Mouse (Mus musculus): ENCODE results near the gene Reg4. TPM values are rescaled to one million over a fixed set of nuclear protein-coding genes. Genes with fewer than 3 reads are reported as not detected.

Gene Reg4
- polyA plus RNA-seq, 1 experiment from 2014 or later = not detected

DNA sequence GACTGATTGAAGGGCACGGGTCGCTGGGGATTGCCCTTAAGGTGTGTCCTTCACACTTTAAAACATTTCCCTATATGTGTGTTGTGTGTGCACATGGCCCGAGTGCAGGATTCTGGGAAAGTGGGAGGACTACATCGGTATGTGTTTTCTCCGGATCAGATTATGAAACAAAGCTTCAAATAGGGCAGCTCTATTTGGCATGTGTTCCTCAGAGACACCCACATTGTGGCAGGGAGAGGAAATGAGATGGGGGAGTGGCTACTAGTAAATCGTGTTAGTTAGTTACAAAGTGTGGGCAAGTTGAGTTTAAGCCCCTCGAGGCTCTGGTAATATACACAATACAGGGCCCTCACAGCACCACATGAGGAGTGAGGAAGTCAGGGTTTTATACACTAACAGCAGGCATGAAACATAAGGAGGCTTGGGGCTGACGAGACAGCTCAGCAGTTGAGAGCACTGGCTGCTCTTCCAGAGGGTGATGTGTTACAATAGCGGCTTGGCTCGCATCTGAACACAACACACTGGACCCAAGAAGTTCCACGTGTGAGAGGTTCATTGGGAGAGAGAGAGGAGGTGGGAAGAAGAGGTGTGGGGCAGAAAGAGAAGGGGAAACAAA, 28.0 kb downstream of the Reg4 start:
- 50% methylated on average over 11 of the region's 11 CpGs for WGBS (ENCODE audit: missing documents)
- H3K36me3 ChIP-seq (ENCODE audit: inconsistent target) = no peaks in the 10 kb centered on the region
- no peaks in the 10 kb centered on the region for H3K79me2 ChIP-seq (ENCODE audit: inconsistent target)
- H3K4me3 ChIP-seq (ENCODE audit: inconsistent target) = no peak overlapping the region
- H3K27ac ChIP-seq = no peak overlapping the region

DNA sequence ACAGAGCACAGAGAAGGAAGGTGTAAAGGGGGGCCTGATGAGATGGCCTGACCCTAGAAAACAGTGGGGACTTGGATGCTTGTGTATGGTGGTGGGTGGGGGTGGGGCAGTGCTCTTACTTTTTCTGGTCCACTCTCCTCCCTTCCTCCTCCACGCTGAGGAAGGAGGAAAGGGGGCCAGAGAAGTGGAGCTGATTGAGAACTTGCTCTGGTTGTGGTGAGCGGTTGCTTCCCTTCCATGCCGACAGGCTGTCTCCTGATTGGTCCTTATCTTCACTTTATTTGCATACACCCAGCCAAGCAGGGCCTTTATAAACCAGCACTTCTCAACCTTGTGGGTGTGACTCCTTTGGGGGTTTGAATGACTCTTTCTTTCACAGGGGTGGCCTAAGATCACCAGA, 32.1 kb downstream of the Reg4 start:
- no peaks in the 10 kb centered on the region for H3K36me3 ChIP-seq (ENCODE audit: inconsistent target)
- H3K27ac ChIP-seq = no peak overlapping the region
- 50% methylated on average over 3 of the region's 3 CpGs for WGBS (ENCODE audit: missing documents)
- H3K79me2 ChIP-seq (ENCODE audit: inconsistent target) = no peaks in the 10 kb centered on the region
- no peak overlapping the region for H3K4me3 ChIP-seq (ENCODE audit: inconsistent target)

DNA sequence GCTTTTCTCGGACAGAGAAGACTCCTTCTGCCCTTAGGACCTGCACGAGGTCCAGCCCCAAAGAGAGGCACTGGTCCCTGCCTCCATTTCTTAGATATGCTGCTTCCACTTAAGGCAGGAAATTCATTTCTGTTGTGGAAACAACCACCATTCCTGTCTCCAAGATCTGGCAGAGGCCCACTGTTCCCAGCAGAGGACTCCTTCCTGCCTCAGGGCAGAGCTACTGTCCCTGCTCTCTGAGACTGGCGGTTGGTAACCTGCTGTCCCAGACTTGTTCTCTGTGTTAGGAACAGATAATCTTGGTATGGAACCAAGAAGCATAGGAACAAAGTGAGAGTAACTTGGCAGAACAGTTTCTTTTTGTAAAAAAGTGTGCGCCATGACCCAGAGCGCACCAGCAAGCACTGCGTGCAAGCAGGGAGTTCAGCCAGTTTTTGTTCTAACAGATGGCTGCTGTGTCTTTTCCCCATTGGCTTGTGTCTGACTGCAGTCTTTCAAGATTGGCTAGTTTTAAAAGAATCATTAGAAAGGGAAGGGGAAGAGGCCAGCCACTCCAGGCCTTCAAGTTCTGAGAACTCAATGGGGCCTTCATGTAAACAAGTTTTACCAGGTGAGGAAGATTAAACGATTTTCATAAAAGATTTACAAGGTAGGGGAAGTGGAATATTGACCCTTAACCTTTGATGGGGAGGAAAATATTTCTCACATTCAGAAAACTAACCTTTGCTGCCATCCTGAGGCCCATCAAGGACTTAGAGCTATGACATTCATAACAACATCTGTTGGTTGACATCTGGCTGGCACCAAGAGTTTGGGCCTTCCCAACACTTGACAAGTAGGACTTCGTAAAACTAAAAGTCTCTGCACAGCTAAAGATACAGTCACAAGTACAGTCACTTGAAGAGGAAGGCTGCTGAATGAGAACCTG, 33.0 kb downstream of the Reg4 start:
- H3K36me3 ChIP-seq (ENCODE audit: inconsistent target) = no peaks in the 10 kb centered on the region
- WGBS (ENCODE audit: missing documents) = 87% methylated on average over 8 of the region's 8 CpGs
- H3K4me3 ChIP-seq (ENCODE audit: inconsistent target) = no peak overlapping the region
- no peak overlapping the region for H3K27ac ChIP-seq
- H3K79me2 ChIP-seq (ENCODE audit: inconsistent target) = no peaks in the 10 kb centered on the region

DNA sequence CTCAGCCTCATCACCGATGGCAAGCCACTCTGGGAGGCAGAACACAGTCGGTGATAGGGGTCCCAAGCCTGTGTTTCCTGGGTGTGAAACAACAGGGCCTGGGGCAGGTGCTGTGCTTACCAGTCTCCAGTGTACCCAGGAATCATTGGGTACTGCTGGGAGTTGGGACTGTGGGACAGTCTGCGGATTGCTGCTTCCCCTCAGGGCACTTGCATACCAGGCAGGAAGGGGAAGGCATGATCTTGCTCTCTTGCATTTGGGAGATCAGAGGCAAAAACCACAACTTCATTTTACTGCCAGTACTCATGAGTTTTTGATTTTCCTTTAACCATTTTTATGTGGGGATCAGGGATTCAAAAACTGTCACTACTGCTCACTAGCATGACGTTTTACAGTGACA, 36.8 kb downstream of the Reg4 start:
- Histone ChIP-seq H3K79me2 (ENCODE audit: inconsistent target) (no peaks in the 10 kb centered on the region), H3K36me3 (ENCODE audit: inconsistent target) (no peaks in the 10 kb centered on the region), H3K27ac (no peak overlapping the region), H3K4me3 (ENCODE audit: inconsistent target) (no peak overlapping the region)
- WGBS (ENCODE audit: missing documents) = 47% methylated on average over 4 of the region's 4 CpGs

DNA sequence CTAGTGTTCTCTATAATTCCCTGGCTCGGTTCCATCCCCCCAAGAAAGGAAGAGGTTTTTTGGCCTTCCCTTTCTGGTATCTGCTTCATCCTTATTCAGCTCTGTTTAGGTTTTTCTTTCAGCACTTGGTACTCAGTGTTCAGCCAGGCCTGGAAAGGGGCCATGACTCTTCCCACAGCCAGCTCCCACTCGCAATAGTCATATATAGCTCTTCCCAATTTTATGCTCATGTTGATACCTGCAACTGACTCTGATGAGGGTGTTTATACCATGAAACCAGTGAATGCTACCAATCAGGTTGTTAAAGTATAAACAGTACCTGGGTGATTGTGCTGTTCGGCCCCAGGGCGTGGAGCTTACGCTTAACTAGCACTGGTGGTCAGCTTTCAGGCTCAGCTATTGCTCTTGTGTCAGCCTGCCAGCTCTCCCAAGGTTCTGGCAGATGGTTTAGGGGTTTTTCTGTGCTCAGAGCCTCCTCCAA, 37.4 kb downstream of the Reg4 start:
- Histone ChIP-seq H3K36me3 (ENCODE audit: inconsistent target) (no peaks in the 10 kb centered on the region), H3K79me2 (ENCODE audit: inconsistent target) (no peaks in the 10 kb centered on the region), H3K4me3 (ENCODE audit: inconsistent target) (no peak overlapping the region), H3K27ac (no peak overlapping the region)
- 69% methylated on average over 5 of the region's 5 CpGs for WGBS (ENCODE audit: missing documents)

DNA sequence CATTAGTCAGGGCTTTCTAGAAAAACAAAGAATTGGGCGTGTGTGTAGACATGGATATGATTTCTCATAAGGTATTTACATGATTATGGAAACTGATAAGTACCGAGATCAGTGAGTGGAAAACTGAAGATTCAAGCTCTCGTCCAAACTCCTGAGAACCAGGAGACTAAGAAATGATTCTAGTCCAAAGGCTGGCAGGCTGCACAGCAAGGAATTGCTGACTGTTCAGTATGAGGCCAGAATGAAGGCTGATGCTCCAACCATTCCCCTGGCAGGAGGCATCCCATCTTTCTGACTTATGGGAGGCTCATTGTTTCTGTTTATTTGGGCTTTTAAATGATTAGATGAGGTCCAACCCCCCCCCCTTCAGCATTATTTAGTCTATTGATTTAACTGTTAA, 38.6 kb downstream of the Reg4 start:
- WGBS (ENCODE audit: missing documents) = 97% methylated on average over 3 of the region's 3 CpGs
- H3K27ac ChIP-seq = no peak overlapping the region
- H3K79me2 ChIP-seq (ENCODE audit: inconsistent target) = no peaks in the 10 kb centered on the region
- no peak overlapping the region for H3K4me3 ChIP-seq (ENCODE audit: inconsistent target)
- no peaks in the 10 kb centered on the region for H3K36me3 ChIP-seq (ENCODE audit: inconsistent target)

DNA sequence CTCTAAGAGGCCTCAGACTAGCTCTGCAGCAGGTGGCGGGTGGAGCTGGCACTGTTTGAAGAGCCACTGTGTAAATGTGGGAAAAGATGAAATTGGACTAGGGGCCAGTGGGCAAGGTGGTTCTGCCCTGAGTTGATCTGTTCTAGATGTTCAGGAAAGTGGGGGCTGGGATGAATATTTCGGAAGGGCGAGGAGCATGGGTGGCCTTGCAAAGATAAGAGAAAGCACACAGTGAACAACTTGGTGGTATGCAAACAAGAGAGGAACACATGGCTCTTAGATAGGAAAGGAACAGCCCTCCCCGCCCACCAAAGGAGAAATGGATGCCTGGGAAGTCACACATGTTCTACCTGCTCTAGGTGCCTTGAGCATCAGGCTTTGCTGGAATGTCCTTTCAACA, 39.5 kb downstream of the Reg4 start:
- no peak overlapping the region for H3K4me3 ChIP-seq (ENCODE audit: inconsistent target)
- H3K36me3 ChIP-seq (ENCODE audit: inconsistent target) = no peaks in the 10 kb centered on the region
- no peaks in the 10 kb centered on the region for H3K79me2 ChIP-seq (ENCODE audit: inconsistent target)
- no peak overlapping the region for H3K27ac ChIP-seq
- 98% methylated on average over 4 of the region's 4 CpGs for WGBS (ENCODE audit: missing documents)

DNA sequence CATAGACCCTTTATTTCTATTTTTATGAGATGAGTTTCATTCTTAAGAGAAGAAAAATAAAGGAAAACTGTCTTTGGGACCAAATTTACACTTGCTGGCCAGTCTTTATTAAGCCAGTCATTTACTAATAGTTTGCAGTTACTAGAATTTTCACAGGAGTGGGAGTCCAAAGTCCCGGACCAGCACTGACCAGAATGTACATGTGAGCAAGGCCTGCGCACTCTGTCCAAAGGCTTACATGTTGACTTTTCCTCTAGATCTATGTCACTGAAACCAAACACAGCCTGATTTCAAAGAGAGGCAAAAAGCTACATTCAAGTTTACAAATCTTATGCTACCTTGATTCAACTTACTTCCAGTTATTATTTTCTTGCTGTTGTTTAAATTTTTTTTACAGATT, 40.2 kb downstream of the Reg4 start:
- Histone ChIP-seq H3K4me3 (ENCODE audit: inconsistent target) (no peak overlapping the region), H3K79me2 (ENCODE audit: inconsistent target) (no peaks in the 10 kb centered on the region), H3K36me3 (ENCODE audit: inconsistent target) (no peaks in the 10 kb centered on the region), H3K27ac (no peak overlapping the region)
- WGBS (ENCODE audit: missing documents) = 92% methylated on average over 2 of the region's 2 CpGs

DNA sequence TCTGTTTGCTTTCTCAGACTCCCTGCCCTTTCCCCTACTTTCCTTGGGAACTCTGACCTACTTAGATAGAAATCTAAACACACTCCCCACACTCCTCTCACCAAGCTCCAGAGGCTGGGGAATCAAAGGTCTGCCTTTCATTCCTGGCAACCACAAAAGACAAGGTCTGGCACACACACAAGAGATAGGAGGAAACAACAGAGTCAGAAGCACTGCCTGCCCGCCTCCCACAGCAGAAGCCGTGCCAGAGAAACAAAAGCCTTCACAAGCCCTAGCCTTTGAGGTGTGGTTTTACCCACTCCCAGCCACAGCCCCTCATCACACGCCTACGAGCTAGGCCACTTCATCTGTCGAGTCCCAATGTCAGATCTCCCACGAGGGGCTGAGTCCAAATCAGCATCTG, 45.3 kb downstream of the Reg4 start:
- Histone ChIP-seq H3K27ac (no peak overlapping the region), H3K79me2 (ENCODE audit: inconsistent target) (no peaks in the 10 kb centered on the region), H3K36me3 (ENCODE audit: inconsistent target) (no peaks in the 10 kb centered on the region), H3K4me3 (ENCODE audit: inconsistent target) (no peak overlapping the region)
- WGBS (ENCODE audit: missing documents) = 24% methylated on average over 6 of the region's 6 CpGs

DNA sequence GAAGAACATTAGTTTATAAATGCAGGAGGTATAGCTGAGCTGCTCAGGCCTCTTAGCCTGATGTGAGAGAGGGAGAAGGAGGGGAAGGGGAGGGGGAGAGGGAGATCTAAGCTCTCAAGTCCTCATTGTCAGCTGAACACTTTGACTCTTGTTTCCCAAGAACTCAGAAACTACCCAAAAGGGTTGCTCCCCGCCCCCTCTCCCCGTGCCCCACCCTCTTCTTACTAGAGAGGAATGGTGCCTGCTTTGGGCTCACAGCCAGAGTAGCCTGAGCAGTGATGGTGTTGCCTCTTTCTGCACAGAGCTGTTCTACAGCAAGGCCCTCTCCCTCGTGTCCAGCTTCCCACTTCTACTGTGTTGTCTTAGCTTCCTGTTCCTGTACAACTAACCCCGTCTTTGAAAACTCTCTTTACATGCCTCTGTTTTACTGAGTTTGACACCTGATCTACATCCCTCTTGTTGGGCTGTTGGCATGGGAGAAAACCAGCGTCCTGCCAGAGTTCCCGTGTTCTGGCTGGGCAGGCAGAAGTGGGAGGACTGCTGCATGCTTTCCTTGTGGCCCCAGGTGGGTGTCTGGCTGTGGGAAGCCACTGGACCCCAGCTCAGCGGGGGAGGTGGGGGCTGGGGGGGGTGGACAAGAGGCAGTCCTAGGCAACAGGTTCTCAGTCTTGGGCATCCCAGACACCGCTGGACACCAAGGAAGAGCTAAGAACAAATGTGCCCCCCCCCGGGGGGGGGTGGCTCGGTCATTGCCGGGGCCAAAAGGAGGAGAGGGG, 51.9 kb downstream of the Reg4 start:
- WGBS (ENCODE audit: missing documents) = 56% methylated on average over 10 of the region's 11 CpGs
- Histone ChIP-seq H3K79me2 (ENCODE audit: inconsistent target) (no peaks in the 10 kb centered on the region), H3K36me3 (ENCODE audit: inconsistent target) (no peaks in the 10 kb centered on the region), H3K27ac (no peak overlapping the region), H3K4me3 (ENCODE audit: inconsistent target) (no peak overlapping the region)

DNA sequence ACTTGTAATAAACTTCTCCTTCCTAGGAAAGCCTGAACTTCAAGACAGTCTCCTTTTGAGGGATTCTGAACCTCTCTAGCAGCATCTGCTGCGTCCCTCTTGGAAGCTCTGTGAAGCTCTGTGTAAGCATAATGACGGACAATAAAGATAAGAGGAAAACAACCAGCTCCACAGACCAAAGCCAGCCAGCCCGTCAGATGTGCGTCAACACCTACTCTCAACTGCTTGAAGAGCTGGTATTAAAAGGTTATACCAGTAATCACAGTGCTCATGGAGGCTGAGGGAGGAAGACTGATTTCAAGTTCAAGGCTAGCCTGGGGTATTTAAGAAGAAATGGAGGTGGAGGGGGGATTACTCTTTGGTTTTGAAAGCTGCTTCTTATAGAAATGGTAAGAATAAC, 57.7 kb downstream of the Reg4 start:
- Histone ChIP-seq H3K27ac (no peak overlapping the region), H3K4me3 (ENCODE audit: inconsistent target) (no peak overlapping the region), H3K79me2 (ENCODE audit: inconsistent target) (no peaks in the 10 kb centered on the region), H3K36me3 (ENCODE audit: inconsistent target) (no peaks in the 10 kb centered on the region)
- 98% methylated on average over 4 of the region's 4 CpGs for WGBS (ENCODE audit: missing documents)

DNA sequence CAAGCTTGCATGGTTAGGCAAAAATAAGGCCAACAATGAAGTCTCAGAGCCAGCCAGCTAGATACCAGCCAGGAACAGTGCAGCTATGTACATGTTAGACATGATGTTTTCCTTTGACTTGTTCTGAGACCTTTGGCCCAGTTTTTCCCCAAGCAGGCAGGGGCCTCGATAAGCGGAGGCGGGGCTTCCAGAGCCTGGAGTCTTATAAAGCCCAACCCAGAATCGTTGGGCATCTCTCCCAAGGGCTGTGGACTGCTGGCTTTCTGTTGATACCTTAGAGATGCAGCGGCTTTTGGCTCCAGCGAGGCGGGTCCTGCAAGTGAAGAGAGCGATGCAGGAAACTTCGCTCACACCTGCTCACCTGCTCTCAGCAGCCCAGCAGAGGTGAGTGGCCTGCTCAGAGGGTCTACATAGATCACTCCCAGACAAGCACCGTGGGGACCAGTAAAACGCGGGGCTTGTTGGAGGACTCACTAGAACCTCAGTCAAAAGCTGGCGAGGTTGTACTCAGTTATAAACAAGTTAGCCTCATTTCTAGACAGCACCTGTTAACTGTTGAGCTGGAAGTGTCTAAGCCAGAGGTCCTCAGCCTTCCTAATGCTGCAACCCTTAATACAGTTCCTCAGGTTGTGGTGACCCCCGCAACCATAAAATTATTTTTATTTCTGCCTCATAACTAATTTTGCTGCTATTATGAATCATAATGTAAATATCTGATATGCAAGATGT, 58.4 kb downstream of the Reg4 start, which contains the start of gene Hmgcs2:
TSS of gene Hmgcs2 (plus strand) at position 232 of the 729 bp plus-strand sequence.
- H3K79me2 ChIP-seq (ENCODE audit: inconsistent target) = no peaks in the 10 kb centered on the region
- H3K4me3 ChIP-seq (ENCODE audit: inconsistent target) = no peak within 1 kb of the TSS
- WGBS (ENCODE audit: missing documents) = 82% methylated on average over 14 of the region's 14 CpGs
- H3K27ac ChIP-seq = no peak within 1 kb of the TSS
- H3K36me3 ChIP-seq (ENCODE audit: inconsistent target) = no peaks in the 10 kb centered on the region

DNA sequence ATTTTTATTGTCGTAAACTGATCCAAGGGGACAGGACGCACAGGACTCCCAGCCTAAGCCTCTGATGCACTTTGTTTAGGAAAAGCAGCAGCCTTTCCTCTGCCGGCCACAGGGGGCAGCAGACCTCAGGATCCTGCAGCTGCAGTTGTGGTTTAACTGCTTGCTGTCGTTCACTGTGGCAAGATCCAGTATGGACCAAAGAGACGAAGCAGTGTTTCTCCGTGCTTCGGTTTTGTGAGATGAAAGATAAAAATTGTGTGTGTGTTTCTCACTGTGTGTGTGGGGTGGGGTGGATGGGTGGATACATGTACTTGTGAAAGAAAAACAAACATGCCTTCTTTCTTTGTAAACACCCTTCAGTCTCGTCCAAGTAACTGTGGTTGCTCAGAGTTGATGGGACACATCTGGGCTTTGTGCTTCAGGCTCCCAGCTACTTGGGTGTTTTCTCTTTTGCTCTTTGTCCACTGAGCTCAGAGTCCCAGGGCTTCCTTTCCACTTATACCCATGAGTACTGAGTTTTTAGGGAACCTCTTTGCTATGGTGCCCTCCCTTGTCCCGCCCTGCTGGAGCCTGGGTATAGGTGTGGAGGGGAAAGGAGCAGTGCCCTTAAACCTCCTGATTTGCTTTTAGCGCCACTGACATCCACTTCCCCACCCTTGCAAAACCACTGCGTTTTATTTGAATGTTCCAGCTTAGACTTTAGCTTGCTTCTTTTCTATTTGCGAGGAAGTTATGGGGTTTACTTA, 59.1 kb downstream of the Reg4 start:
- Histone ChIP-seq H3K27ac (no peak overlapping the region), H3K4me3 (ENCODE audit: inconsistent target) (no peak overlapping the region), H3K36me3 (ENCODE audit: inconsistent target) (no peaks in the 10 kb centered on the region), H3K79me2 (ENCODE audit: inconsistent target) (no peaks in the 10 kb centered on the region)
- 16% methylated on average over 12 of the region's 12 CpGs for WGBS (ENCODE audit: missing documents)

DNA sequence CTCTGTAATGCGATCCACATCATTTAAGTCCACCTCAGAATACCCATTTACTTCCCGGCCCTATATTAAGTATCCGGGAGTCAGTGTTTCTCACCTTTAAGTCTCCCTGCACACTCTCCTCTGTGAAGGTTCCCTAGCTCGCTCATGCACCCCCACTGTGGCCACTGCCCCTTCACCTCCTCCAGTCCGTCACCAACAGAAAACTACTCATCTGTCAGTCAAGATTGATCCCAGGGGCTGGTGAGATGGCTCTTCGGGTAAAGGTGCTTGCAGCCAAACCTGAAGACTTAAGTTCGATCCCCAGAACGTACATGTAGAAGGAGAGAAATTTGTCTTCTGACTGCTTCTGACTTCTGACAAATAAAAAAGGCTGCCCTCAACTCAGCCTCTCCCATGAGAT, 60.5 kb downstream of the Reg4 start:
- WGBS (ENCODE audit: missing documents) = 96% methylated on average over 8 of the region's 8 CpGs
- no peak overlapping the region for H3K4me3 ChIP-seq (ENCODE audit: inconsistent target)
- no peaks in the 10 kb centered on the region for H3K36me3 ChIP-seq (ENCODE audit: inconsistent target)
- no peaks in the 10 kb centered on the region for H3K79me2 ChIP-seq (ENCODE audit: inconsistent target)
- H3K27ac ChIP-seq = no peak overlapping the region
